Mouse (Mus musculus): Measurements from ENCODE around the gene Dgkz.

DNA sequence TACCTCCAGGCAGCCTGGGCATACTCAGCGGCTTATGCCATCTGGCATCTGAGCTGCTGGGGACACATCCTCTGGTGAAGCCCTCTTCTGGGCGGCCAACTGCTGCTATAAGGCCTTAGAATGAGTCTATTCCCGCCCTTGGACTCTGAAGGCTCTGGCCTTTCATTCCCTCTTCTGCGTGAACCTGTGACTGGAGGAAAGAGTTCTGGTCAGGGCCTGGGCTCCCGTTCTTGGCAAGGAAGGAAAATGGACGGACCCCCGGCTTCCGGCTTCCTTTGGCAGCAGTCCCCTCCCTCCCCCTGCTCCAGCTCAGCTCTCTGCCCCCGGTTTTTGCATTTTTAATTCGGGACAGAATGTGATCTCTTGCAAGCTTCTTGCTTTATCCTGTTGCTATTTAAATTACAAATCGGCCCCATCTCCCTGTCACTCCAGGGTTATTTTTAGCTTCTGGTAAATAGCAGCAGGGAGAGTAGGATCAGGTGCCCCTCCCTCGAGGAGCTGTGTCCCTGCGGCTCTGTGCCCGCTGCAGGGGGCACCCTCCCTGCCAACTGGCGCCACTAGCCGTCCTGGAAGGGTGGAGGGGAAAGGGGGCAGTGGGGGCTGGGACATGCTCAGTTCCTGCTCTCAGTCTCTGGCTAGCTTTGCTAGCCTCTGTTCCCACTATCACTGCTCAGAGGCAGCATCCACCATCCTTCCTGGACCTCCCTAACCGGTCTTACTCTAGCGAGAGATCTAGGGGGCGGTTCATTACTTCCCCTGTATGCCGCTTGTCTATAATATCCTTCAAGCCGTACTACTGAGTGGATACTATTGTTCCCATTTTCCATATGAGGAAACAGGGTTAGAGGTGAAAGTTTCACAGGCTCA lies 4.2 kb downstream of the Dgkz start:
- TF ChIP-seq CTCF (IDR thresholded peaks at IDR 0.05; ENCODE audit: insufficient read depth, low read depth, low read length) (no peak), POLR2A (IDR thresholded peaks at IDR 0.05; ENCODE audit: insufficient read depth, low read depth, low read length) (no peak)
